Mouse (Mus musculus): ENCODE measurements around the gene Gm26558.

- TF ChIP-seq POLR2A (IDR thresholded peaks at IDR 0.05; ENCODE audit: low read depth, low read length) (no peak), CTCF (conservative IDR thresholded peaks at IDR 0.05; ENCODE audit: insufficient read depth, insufficient read length, low read depth, low read length) (no peak)
Measured at GRCm38 (mm10) chr2:70672476-70672875, 10.6 kb upstream of the Gm26558 start.
